Mouse (Mus musculus) embryonic facial prominence, embryonic 11.5 days (tissue): ENCODE results near the gene Myo3b. TPM values are rescaled to one million over a fixed set of nuclear protein-coding genes. Genes with fewer than 3 reads are reported as not detected.

ENCODE experiments used
- ATAC-seq: fragments of 200-750 bp; cut with Nextera tagmentation; replicated peaks from 2 replicates; pipeline ENCODE4 v1.8.0; 2017; ENCODE audit warnings: low read depth; ENCODE audit not compliant: insufficient number of reproducible peaks, low FRiP score, low TSS enrichment
- DNase-seq: peaks from one replicate; pipeline ENCODE4 v3.0.0-alpha.2; 2015; ENCODE audit warnings: low spot score
- H3K27ac ChIP-seq: fragments of 300-500 bp; sonication (generic); replicated peaks from 2 replicates; pipeline ENCODE4 v1.5.1; 2014; ENCODE audit warnings: mild to moderate bottlenecking, low read depth, low read length, control low read depth
- H3K27me3 ChIP-seq: fragments of 300-500 bp; sonication (generic); 2 replicates; pipeline ENCODE4 v1.6.1; 2014; ENCODE audit warnings: mild to moderate bottlenecking, low read length, moderate library complexity, mixed read lengths; ENCODE audit not compliant: control insufficient read depth, insufficient read depth
- H3K36me3 ChIP-seq: fragments of 300-500 bp; sonication (generic); replicated peaks from 2 replicates; pipeline ENCODE4 v1.6.1; 2014; ENCODE audit warnings: low read depth, mild to moderate bottlenecking, low read length, moderate library complexity, mixed read lengths; ENCODE audit not compliant: control insufficient read depth, insufficient read depth
- H3K4me1 ChIP-seq: fragments of 300-500 bp; sonication (generic); 2 replicates; pipeline ENCODE4 v1.6.1; 2014; ENCODE audit warnings: low read length, mixed read lengths; ENCODE audit not compliant: control insufficient read depth, insufficient read depth
- H3K4me2 ChIP-seq: fragments of 300-500 bp; sonication (generic); 2 replicates; pipeline ENCODE4 v1.6.1; 2014; ENCODE audit warnings: low read depth, mild to moderate bottlenecking, control low read depth, low read length, moderate library complexity
- H3K4me3 ChIP-seq: fragments of 300-500 bp; sonication (generic); 2 replicates; pipeline ENCODE4 v1.5.1; 2014; ENCODE audit warnings: low read depth, low read length, control low read depth
- H3K9ac ChIP-seq: fragments of 300-500 bp; sonication (generic); replicated peaks from 2 replicates; pipeline ENCODE4 v1.6.1; 2014; ENCODE audit warnings: mild to moderate bottlenecking, control low read depth, low read length
- H3K9me3 ChIP-seq: fragments of 300-500 bp; sonication (generic); replicated peaks from 2 replicates; pipeline ENCODE4 v1.6.1; 2016; ENCODE audit warnings: mild to moderate bottlenecking, low read length, inconsistent platforms, mixed read lengths; ENCODE audit not compliant: control insufficient read depth
- WGBS: fragments of 180-500 bp; shearing (Covaris S2); extraction: QIAGEN DNeasy Blood & Tissue Kit; methylation state at CpG from one replicate; pipeline ENCODE4 v1.1.7; 2014; 5-methylcytosine and 5-hydroxymethylcytosine counted together
- polyA plus RNA-seq: library from polyadenylated mRNA; unstranded; fragments of >200 nt; fragmentation: Nextera tagmentation; extraction: Ambion mirVana; gene quantifications from 2 replicates; pipeline ENCODE4 v1.2.1, GENCODE M21; 2014

The Myo3b gene
- polyA plus RNA-seq, 1 experiment from 2014 or later = 0.07 TPM

GRCm38 (mm10) chr2:70201796-70202555, 163.1 kb downstream of the Myo3b start:
- Histone ChIP-seq H3K4me3 (no peak overlapping the region), H3K4me2 (no peak overlapping the region), H3K9ac (no peak overlapping the region), H3K36me3 (no peaks in the 10 kb centered on the region), H3K27ac (no peak overlapping the region), H3K4me1 (peaks cover 3% of the 10 kb centered on the region; the same call in 1 of the 2 replicates), H3K9me3 (no peaks in the 10 kb centered on the region), H3K27me3 (no peaks in the 10 kb centered on the region)
- 26% methylated on average over 11 of the region's 11 CpGs for WGBS
- DNase-seq (peak; percentile 51), ATAC-seq (peak; percentile 81)

- Histone ChIP-seq H3K4me1 (peaks cover 3% of the 10 kb centered on the region; the same call in 1 of the 2 replicates), H3K27me3 (no peaks in the 10 kb centered on the region), H3K9ac (no peak overlapping the region), H3K27ac (no peak overlapping the region), H3K36me3 (no peaks in the 10 kb centered on the region), H3K4me3 (no peak overlapping the region), H3K4me2 (no peak overlapping the region), H3K9me3 (no peaks in the 10 kb centered on the region)
- 17% methylated on average over 8 of the region's 8 CpGs for WGBS
- peak; percentile 62 for ATAC-seq
- peak; percentile 53 for DNase-seq
Measured at GRCm38 (mm10) chr2:70202578-70203167, 163.7 kb downstream of the Myo3b start.

GRCm38 (mm10) chr2:70208411-70208810, 169.5 kb downstream of the Myo3b start:
- Histone ChIP-seq H3K4me2 (no peak overlapping the region), H3K36me3 (no peaks in the 10 kb centered on the region), H3K27ac (no peak overlapping the region), H3K4me3 (no peak overlapping the region), H3K9ac (no peak overlapping the region), H3K4me1 (no peaks in the 10 kb centered on the region), H3K9me3 (no peaks in the 10 kb centered on the region), H3K27me3 (no peaks in the 10 kb centered on the region)
- DNase-seq (no peak), ATAC-seq (no peak)
- 91% methylated on average over 1 of the region's 1 CpGs for WGBS

- no peaks in the 10 kb centered on the region for H3K27me3 ChIP-seq
- DNase-seq (no peak), ATAC-seq (no peak)
- no peak overlapping the region for H3K4me2 ChIP-seq
- H3K36me3 ChIP-seq = no peaks in the 10 kb centered on the region
- no peak overlapping the region for H3K9ac ChIP-seq
- no peak overlapping the region for H3K4me3 ChIP-seq
- H3K9me3 ChIP-seq = no peaks in the 10 kb centered on the region
- no peak overlapping the region for H3K27ac ChIP-seq
- WGBS = 77% methylated on average over 3 of the region's 3 CpGs
- no peaks in the 10 kb centered on the region for H3K4me1 ChIP-seq
Measured at GRCm38 (mm10) chr2:70209790-70210189, 170.9 kb downstream of the Myo3b start.

- H3K27ac ChIP-seq = no peak overlapping the region
- H3K4me3 ChIP-seq = no peak overlapping the region
- no peak overlapping the region for H3K9ac ChIP-seq
- H3K36me3 ChIP-seq = no peaks in the 10 kb centered on the region
- ATAC-seq (no peak), DNase-seq (no peak)
- no peak overlapping the region for H3K4me2 ChIP-seq
- H3K4me1 ChIP-seq = no peaks in the 10 kb centered on the region
- H3K9me3 ChIP-seq = no peaks in the 10 kb centered on the region
- 83% methylated on average over 22 of the region's 22 CpGs for WGBS
- no peaks in the 10 kb centered on the region for H3K27me3 ChIP-seq
Measured at GRCm38 (mm10) chr2:70210427-70211332, 171.8 kb downstream of the Myo3b start.

GRCm38 (mm10) chr2:70214401-70214800, 175.5 kb downstream of the Myo3b start:
- WGBS = 76% methylated on average over 8 of the region's 8 CpGs
- no peaks in the 10 kb centered on the region for H3K27me3 ChIP-seq
- H3K9me3 ChIP-seq = no peaks in the 10 kb centered on the region
- no peak overlapping the region for H3K27ac ChIP-seq
- no peak overlapping the region for H3K9ac ChIP-seq
- H3K36me3 ChIP-seq = no peaks in the 10 kb centered on the region
- ATAC-seq (no peak), DNase-seq (no peak)
- H3K4me3 ChIP-seq = no peak overlapping the region
- H3K4me1 ChIP-seq = no peaks in the 10 kb centered on the region
- H3K4me2 ChIP-seq = no peak overlapping the region

- no peaks in the 10 kb centered on the region for H3K27me3 ChIP-seq
- DNase-seq = no peak
Measured at GRCm38 (mm10) chr2:70217800-70218199, 178.9 kb downstream of the Myo3b start.

More at GRCm38 (mm10) chr2:70217800-70218199, 178.9 kb downstream of the Myo3b start:
- Histone ChIP-seq H3K9me3 (no peaks in the 10 kb centered on the region), H3K4me2 (no peak overlapping the region), H3K36me3 (no peaks in the 10 kb centered on the region), H3K27ac (no peak overlapping the region), H3K4me1 (no peaks in the 10 kb centered on the region), H3K4me3 (no peak overlapping the region), H3K9ac (no peak overlapping the region)
- ATAC-seq = no peak
- WGBS = 86% methylated on average over 3 of the region's 3 CpGs
